Mouse (Mus musculus): ENCODE measurements around the gene Zfp39. TPM values are rescaled to one million over a fixed set of nuclear protein-coding genes. Genes with fewer than 3 reads are reported as not detected.
A peak's percentile ranks its signal among the peaks of the same experiment; 100 is the strongest.

The Zfp39 gene
- polyA plus RNA-seq, 1 experiment from 2014 or later = 4.3 TPM

- H3K27me3 ChIP-seq (ENCODE audit: insufficient read depth, poor library complexity, severe bottlenecking) = peaks cover 2% of the 10 kb centered on the region; the same call in 1 of the 2 replicates
- peak overlapping the region; percentile 84 for H3K27ac ChIP-seq
- peak overlapping the region; percentile 48 for H3K4me3 ChIP-seq
- peak; percentile 40 for DNase-seq (ENCODE audit: low spot score)
- 17% methylated on average over 17 of the region's 17 CpGs for WGBS
- H3K4me1 ChIP-seq (replicated peaks) = peaks cover 10% of the 10 kb centered on the region
- H3K9me3 ChIP-seq = no peaks in the 10 kb centered on the region
- H3K36me3 ChIP-seq = no peaks in the 10 kb centered on the region
Measured at GRCm38 (mm10) chr11:58914461-58915028, 10.5 kb upstream of the Zfp39 start.

- Histone ChIP-seq H3K36me3 (no peaks in the 10 kb centered on the region), H3K9me3 (no peaks in the 10 kb centered on the region), H3K4me3 (peak overlapping the region; percentile 48; the same call in 1 of the 2 replicates), H3K27ac (peak overlapping the region; percentile 84), H3K27me3 (ENCODE audit: insufficient read depth, poor library complexity, severe bottlenecking) (peaks cover 2% of the 10 kb centered on the region; the same call in 1 of the 2 replicates), H3K4me1 (replicated peaks) (peaks cover 10% of the 10 kb centered on the region)
- no peak for DNase-seq (ENCODE audit: low spot score)
- WGBS = 54% methylated on average over 1 of the region's 1 CpGs
Measured at GRCm38 (mm10) chr11:58913776-58914175, 9.8 kb upstream of the Zfp39 start.

DNA sequence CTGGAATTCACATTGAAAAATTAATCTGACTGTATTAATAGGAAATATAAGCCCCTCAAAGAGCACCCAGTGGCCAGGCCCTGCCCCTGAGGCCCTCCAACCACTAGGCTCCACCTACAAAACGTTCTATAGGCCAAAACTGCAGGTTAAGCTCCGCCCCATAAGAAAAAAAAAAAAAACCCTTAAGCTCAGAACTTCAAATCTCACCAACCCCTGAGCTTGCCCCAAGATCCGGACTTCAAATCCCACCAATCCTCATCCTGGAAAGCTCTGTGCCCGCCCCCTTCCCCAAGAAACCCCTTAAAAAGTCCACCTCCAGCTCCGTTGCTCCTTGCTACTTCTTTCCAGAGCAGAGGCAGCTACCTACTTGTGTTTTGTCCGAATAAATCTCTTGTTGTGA is 813 bp upstream of the Zfp39 start:
- DNase-seq (ENCODE audit: low spot score) = peak; percentile 12
- H3K36me3 ChIP-seq = peaks cover 27% of the 10 kb centered on the region
- no peaks in the 10 kb centered on the region for H3K9me3 ChIP-seq
- peaks cover 13% of the 10 kb centered on the region for H3K4me1 ChIP-seq (replicated peaks)
- 43% methylated on average over 6 of the region's 6 CpGs for WGBS
- H3K4me3 ChIP-seq = no peak overlapping the region
- H3K27me3 ChIP-seq (ENCODE audit: insufficient read depth, poor library complexity, severe bottlenecking) = no peaks in the 10 kb centered on the region
- H3K27ac ChIP-seq = no peak overlapping the region

GRCm38 (mm10) chr11:58904410-58904718 is 339 bp upstream of the Zfp39 start:
- peaks cover 28% of the 10 kb centered on the region for H3K36me3 ChIP-seq
- H3K4me3 ChIP-seq = peak overlapping the region; percentile 80
- no peak for DNase-seq (ENCODE audit: low spot score)
- 5% methylated on average over 8 of the region's 8 CpGs for WGBS
- H3K27me3 ChIP-seq (ENCODE audit: insufficient read depth, poor library complexity, severe bottlenecking) = no peaks in the 10 kb centered on the region
- peak overlapping the region; percentile 96 for H3K27ac ChIP-seq
- H3K4me1 ChIP-seq (replicated peaks) = peaks cover 13% of the 10 kb centered on the region
- no peaks in the 10 kb centered on the region for H3K9me3 ChIP-seq

- H3K27me3 ChIP-seq (ENCODE audit: insufficient read depth, poor library complexity, severe bottlenecking) = no peaks in the 10 kb centered on the region
- H3K36me3 ChIP-seq = peaks cover 52% of the 10 kb centered on the region
- H3K4me1 ChIP-seq (replicated peaks) = peaks cover 13% of the 10 kb centered on the region
- H3K9me3 ChIP-seq = no peaks in the 10 kb centered on the region
- H3K4me3 ChIP-seq = no peak overlapping the region
- no peak for DNase-seq (ENCODE audit: low spot score)
- H3K27ac ChIP-seq = no peak overlapping the region
Measured at GRCm38 (mm10) chr11:58901080-58901479, 2.9 kb downstream of the Zfp39 start.

- Histone ChIP-seq H3K27me3 (ENCODE audit: insufficient read depth, poor library complexity, severe bottlenecking) (no peaks in the 10 kb centered on the region), H3K4me3 (no peak overlapping the region), H3K9me3 (no peaks in the 10 kb centered on the region), H3K27ac (no peak overlapping the region), H3K36me3 (peaks cover 82% of the 10 kb centered on the region), H3K4me1 (replicated peaks) (peaks cover under 1% of the 10 kb centered on the region; the same call in 1 of the 2 replicates)
- DNase-seq (ENCODE audit: low spot score) = no peak
- 88% methylated on average over 6 of the region's 6 CpGs for WGBS
Measured at GRCm38 (mm10) chr11:58897485-58897884, 6.5 kb downstream of the Zfp39 start.

DNA sequence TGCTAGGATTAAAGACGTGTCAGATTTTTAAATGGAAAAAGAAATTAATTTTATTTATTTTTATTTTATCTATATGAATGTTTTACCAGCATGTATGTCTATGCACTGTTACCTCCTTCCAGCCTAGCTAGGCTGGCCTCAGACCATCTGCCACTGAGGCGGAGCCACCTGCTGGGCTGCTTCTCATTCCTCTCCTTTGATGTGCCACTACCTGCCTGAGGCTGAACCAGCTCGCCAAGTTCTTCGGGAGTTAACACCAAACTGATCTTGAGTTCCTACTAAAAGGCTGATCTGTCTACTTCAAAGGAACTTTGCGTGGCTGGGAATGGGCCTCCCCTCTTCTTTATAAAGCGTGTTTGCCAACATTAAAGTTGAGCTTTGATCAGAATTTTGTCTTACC is 9.6 kb downstream of the Zfp39 start:
- no peak for DNase-seq (ENCODE audit: low spot score)
- WGBS = 79% methylated on average over 6 of the region's 6 CpGs
- Histone ChIP-seq H3K36me3 (peaks cover 87% of the 10 kb centered on the region), H3K4me1 (replicated peaks) (no peaks in the 10 kb centered on the region), H3K27ac (no peak overlapping the region), H3K4me3 (no peak overlapping the region), H3K9me3 (no peaks in the 10 kb centered on the region), H3K27me3 (ENCODE audit: insufficient read depth, poor library complexity, severe bottlenecking) (no peaks in the 10 kb centered on the region)

GRCm38 (mm10) chr11:58890511-58890910 is 13.5 kb downstream of the Zfp39 start:
- Histone ChIP-seq H3K27ac (no peak overlapping the region), H3K4me3 (no peak overlapping the region), H3K9me3 (no peaks in the 10 kb centered on the region), H3K36me3 (peaks cover 77% of the 10 kb centered on the region), H3K4me1 (replicated peaks) (no peaks in the 10 kb centered on the region), H3K27me3 (ENCODE audit: insufficient read depth, poor library complexity, severe bottlenecking) (no peaks in the 10 kb centered on the region)
- WGBS = 94% methylated on average over 10 of the region's 10 CpGs
- no peak for DNase-seq (ENCODE audit: low spot score)

DNA sequence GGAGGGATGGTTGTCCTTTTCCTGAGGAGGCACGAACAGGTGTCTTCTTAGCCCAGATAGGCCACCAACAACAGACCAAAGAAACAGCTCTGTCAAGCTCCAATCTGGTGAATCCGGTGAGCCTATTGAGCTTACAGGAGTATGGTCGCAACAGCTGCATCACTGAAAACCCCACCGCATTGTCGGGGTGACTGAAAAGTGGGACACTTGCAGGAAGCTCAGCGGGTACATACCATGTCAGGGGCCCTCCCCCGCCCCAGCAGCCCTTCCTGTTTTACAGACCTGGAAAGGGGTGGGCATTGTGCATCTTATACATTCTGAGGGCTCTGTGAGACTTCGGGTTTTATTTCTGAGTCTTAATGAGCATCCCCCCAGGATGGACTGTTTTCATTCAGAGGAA is 20.3 kb downstream of the Zfp39 start:
- no peaks in the 10 kb centered on the region for H3K4me1 ChIP-seq (replicated peaks)
- no peak overlapping the region for H3K4me3 ChIP-seq
- no peaks in the 10 kb centered on the region for H3K27me3 ChIP-seq (ENCODE audit: insufficient read depth, poor library complexity, severe bottlenecking)
- WGBS = 88% methylated on average over 8 of the region's 8 CpGs
- H3K9me3 ChIP-seq = no peaks in the 10 kb centered on the region
- peaks cover 55% of the 10 kb centered on the region for H3K36me3 ChIP-seq
- H3K27ac ChIP-seq = no peak overlapping the region
- DNase-seq (ENCODE audit: low spot score) = no peak

GRCm38 (mm10) chr11:58870961-58871360 is 33.1 kb downstream of the Zfp39 start:
- Histone ChIP-seq H3K36me3 (peaks cover 44% of the 10 kb centered on the region), H3K27me3 (ENCODE audit: insufficient read depth, poor library complexity, severe bottlenecking) (no peaks in the 10 kb centered on the region), H3K27ac (no peak overlapping the region), H3K4me3 (no peak overlapping the region), H3K9me3 (no peaks in the 10 kb centered on the region), H3K4me1 (replicated peaks) (peaks cover 12% of the 10 kb centered on the region)
- 94% methylated on average over 4 of the region's 4 CpGs for WGBS
- no peak for DNase-seq (ENCODE audit: low spot score)

- Histone ChIP-seq H3K27me3 (ENCODE audit: insufficient read depth, poor library complexity, severe bottlenecking) (no peaks in the 10 kb centered on the region), H3K36me3 (peaks cover 33% of the 10 kb centered on the region), H3K4me1 (replicated peaks) (peaks cover 12% of the 10 kb centered on the region), H3K9me3 (no peaks in the 10 kb centered on the region), H3K4me3 (peak overlapping the region; percentile 76), H3K27ac (peak overlapping the region; percentile 93; the same call in 1 of the 2 replicates)
- 89% methylated on average over 6 of the region's 6 CpGs for WGBS
- DNase-seq (ENCODE audit: low spot score) = no peak
Measured at GRCm38 (mm10) chr11:58867954-58868330, 36.1 kb downstream of the Zfp39 start.

- Histone ChIP-seq H3K36me3 (peaks cover 32% of the 10 kb centered on the region), H3K9me3 (no peaks in the 10 kb centered on the region), H3K27me3 (ENCODE audit: insufficient read depth, poor library complexity, severe bottlenecking) (no peaks in the 10 kb centered on the region), H3K4me1 (replicated peaks) (peaks cover 12% of the 10 kb centered on the region), H3K4me3 (peak within 1 kb of the TSS; percentile 76), H3K27ac (peak within 1 kb of the TSS; percentile 93)
- WGBS = 5% methylated on average over 37 of the region's 37 CpGs
- DNase-seq (ENCODE audit: low spot score) = peak; percentile 86
Measured at GRCm38 (mm10) chr11:58867039-58867953, 36.7 kb downstream of the Zfp39 start, which contains the start of gene 2810021J22Rik. TSS of gene 2810021J22Rik (plus strand) at chr11:58867216.

DNA sequence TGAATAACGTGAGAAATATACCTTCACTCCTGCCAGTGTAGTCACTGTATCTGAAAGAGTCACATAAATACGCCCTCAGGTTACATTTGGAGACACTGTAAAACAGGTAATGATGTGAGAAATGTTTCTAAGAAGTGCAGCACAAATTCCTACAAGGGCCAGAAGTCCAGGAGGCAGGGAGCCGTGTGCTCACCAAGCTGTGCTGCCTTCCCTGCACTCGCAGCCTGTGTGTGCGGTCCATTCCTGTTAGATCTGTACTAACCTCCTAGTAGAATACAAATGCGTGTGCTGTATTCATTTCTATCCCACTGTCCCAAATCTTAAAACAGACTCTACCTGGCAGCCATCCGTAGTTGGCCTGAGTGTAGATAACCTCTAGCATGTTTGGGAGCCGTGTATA is 43.3 kb downstream of the Zfp39 start:
- DNase-seq (ENCODE audit: low spot score) = no peak
- Histone ChIP-seq H3K4me1 (replicated peaks) (no peaks in the 10 kb centered on the region), H3K9me3 (peaks cover 28% of the 10 kb centered on the region), H3K36me3 (peaks cover 57% of the 10 kb centered on the region), H3K27ac (no peak overlapping the region), H3K4me3 (no peak overlapping the region), H3K27me3 (ENCODE audit: insufficient read depth, poor library complexity, severe bottlenecking) (no peaks in the 10 kb centered on the region)
- WGBS = 95% methylated on average over 8 of the region's 8 CpGs
